Mouse (Mus musculus): ENCODE results near the gene Lman2. TPM values are rescaled to one million over a fixed set of nuclear protein-coding genes. Genes with fewer than 3 reads are reported as not detected.
A peak's percentile ranks its signal among the peaks of the same experiment; 100 is the strongest.

Lman2 gene
- polyA plus RNA-seq, 1 experiment, result 2.9 TPM

DNA sequence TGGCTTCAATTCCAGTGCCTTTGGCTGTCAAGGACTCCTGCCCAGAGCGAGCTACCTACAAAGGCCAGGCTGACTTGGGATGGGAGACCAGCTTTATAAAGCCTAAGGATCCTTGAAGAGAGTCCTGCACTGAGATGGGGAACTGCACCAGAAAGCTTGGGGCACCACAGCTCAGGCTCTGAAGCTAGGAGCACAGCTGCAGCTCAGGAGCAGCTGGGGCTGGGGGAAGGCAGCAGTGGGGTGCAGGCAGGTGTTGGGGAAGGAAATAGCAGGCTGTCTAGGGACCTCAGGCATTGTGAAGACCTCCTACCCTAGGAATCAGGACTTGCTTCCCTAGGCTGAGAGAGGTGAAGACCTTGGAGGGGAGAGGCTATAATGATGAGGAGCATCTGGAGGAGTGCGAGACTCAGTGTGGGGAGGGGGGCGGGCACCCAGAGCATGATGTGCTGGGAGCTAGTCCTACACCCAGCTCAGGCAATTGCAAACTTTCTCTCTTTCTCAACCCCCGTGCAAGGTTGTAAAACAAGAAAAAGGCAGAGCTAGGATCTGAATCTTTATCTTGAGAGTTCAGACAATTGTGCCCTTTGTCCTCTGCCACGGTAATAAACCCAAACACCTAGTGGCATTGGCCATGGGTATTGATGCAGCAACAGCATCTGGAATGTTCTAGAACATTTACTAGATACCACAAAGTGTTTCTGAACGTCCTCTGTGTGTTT lies 11.8 kb upstream of the Lman2 start:
- Histone ChIP-seq H3K36me3 (ENCODE audit: control insufficient read depth) (no peaks in the 10 kb centered on the region), H3K4me1 (ENCODE audit: control insufficient read depth) (peaks cover 21% of the 10 kb centered on the region), H3K9me3 (ENCODE audit: control insufficient read depth, low read length) (no peaks in the 10 kb centered on the region), H3K4me3 (replicated peaks) (no peak overlapping the region), H3K27me3 (ENCODE audit: control insufficient read depth) (peaks cover 42% of the 10 kb centered on the region)
- TF ChIP-seq GATA1 (IDR thresholded peaks at IDR 0.05; ENCODE audit: low read length) (no peak), TAL1 (IDR thresholded peaks at IDR 0.05; ENCODE audit: low read length) (no peak)

DNA sequence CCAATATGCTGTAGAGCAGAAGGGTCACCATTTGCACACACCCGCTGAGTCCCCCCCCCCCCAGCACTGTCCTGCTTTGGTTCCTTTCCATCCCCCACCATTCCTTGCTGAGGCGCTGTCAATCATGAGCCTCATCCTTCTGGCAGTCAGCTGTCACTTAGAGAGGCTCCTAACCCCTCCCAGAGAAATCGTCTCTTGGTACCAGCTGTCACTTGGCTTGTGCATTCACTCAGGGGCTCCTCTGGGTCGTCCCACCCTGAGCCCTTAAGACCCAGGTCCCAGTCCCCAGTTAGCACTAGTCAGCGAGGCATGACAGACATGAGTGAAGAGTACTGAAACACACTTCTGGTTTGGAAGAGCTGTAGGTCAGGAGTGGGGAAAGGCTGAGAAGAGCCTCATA lies 9.2 kb upstream of the Lman2 start:
- no peak overlapping the region for H3K4me3 ChIP-seq (replicated peaks)
- no peaks in the 10 kb centered on the region for H3K36me3 ChIP-seq (ENCODE audit: control insufficient read depth)
- no peak for TF ChIP-seq GATA1 (IDR thresholded peaks at IDR 0.05; ENCODE audit: low read length)
- no peak for TF ChIP-seq TAL1 (IDR thresholded peaks at IDR 0.05; ENCODE audit: low read length)
- peaks cover 33% of the 10 kb centered on the region for H3K27me3 ChIP-seq (ENCODE audit: control insufficient read depth)
- H3K9me3 ChIP-seq (ENCODE audit: control insufficient read depth, low read length), result no peaks in the 10 kb centered on the region
- peaks cover 44% of the 10 kb centered on the region for H3K4me1 ChIP-seq (ENCODE audit: control insufficient read depth)

DNA sequence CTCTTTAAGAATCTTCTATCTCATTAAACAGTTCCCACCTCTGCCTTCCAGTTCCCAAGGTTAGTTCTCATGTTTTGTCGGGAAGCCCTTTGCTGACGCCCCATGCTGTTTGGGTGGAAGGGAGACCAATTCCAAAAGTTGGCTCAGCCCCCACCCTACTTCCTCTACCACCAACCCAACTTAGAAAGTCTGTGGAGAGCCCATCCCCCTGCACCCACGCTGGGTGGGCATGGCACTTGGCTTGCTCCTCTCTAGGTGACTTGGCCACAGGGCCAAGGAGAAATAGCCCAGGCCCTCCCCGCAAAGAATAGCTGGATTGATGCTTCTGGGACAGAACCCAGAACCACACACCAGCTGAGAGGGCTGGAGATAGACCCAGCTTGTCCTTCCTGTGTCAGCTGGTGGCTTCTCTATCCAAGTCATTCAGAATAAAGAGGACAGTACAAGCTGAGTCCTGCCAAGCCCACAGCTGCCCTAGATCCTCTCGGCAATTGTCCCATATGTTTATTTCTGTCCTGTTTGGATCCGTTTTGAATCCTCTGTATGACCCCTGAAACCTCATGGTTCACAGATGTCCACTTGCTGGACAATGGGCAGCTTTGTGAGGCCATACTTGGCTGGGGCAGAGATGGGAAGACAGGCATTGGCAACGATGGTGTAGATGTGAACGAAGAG lies 8.6 kb upstream of the Lman2 start:
- H3K4me1 ChIP-seq (ENCODE audit: control insufficient read depth), result peaks cover 47% of the 10 kb centered on the region

DNA sequence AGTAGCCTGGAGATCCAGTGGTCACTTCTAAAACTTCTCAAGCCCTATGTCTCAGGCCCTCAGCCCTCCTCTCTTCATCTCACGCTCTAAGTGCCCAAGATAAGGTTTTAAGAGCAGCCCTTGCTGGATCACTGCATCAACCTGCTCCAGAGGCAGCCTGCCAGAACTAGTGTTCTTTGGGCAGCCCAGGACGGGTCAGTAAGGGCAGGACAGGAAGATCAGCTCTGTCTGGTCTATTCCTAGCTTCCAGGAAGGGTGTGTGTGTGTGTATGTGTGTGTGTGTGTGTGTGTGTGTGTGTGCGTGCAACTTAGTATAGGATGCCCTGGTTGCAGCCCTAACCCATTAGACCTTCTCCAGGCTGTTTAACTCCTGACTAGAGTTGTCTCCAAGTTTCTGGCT lies 7.7 kb upstream of the Lman2 start:
- Histone ChIP-seq H3K27me3 (ENCODE audit: control insufficient read depth) (peaks cover 30% of the 10 kb centered on the region), H3K4me3 (replicated peaks) (peak overlapping the region; percentile 61), H3K4me1 (ENCODE audit: control insufficient read depth) (peaks cover 51% of the 10 kb centered on the region), H3K9me3 (ENCODE audit: control insufficient read depth, low read length) (no peaks in the 10 kb centered on the region), H3K36me3 (ENCODE audit: control insufficient read depth) (no peaks in the 10 kb centered on the region)
- no peak for TF ChIP-seq GATA1 (IDR thresholded peaks at IDR 0.05; ENCODE audit: low read length)
- no peak for TF ChIP-seq TAL1 (IDR thresholded peaks at IDR 0.05; ENCODE audit: low read length)

More for the DNA sequence above, 8.6 kb upstream of the Lman2 start:
- Histone ChIP-seq H3K36me3 (ENCODE audit: control insufficient read depth) (no peaks in the 10 kb centered on the region), H3K4me3 (replicated peaks) (no peak overlapping the region), H3K27me3 (ENCODE audit: control insufficient read depth) (peaks cover 33% of the 10 kb centered on the region), H3K9me3 (ENCODE audit: control insufficient read depth, low read length) (no peaks in the 10 kb centered on the region)
- TF ChIP-seq TAL1 (IDR thresholded peaks at IDR 0.05; ENCODE audit: low read length), result no peak

DNA sequence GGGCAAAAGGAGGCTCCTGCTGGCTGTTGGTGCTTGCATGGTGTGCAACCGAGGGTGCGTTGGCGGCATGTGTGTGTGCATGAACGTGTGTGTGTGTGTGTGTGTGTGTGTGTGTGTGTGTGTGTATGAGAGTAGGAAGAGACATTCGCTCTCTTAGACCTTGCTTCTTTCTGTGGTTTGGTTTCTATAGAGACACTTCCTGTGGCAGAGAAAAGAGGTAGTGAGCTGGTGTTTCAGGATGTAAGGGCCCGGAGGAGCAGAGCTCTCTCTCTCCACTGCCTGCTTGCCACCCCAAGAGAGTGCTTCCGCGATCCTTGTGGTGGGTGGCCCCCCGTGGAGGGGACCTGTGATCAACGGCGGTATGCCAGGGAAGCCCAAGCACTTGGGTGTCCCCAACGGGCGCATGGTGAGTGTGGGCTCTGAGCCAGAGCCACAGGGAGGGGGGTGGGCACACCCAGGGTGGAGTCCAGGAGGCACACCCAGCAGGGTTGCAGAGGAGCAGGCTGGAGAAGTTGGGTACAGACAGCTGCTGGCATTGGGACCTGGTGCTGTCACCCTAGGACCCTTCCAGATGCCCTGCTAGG lies 7.0 kb upstream of the Lman2 start, which contains the start of gene Rgs14:
TSS of gene Rgs14 (plus strand) at position 202 of the 584 bp plus-strand sequence.
- TF ChIP-seq GATA1 (IDR thresholded peaks at IDR 0.05; ENCODE audit: low read length) (no peak), TAL1 (IDR thresholded peaks at IDR 0.05; ENCODE audit: low read length) (no peak)
- Histone ChIP-seq H3K36me3 (ENCODE audit: control insufficient read depth) (no peaks in the 10 kb centered on the region), H3K9me3 (ENCODE audit: control insufficient read depth, low read length) (no peaks in the 10 kb centered on the region), H3K27me3 (ENCODE audit: control insufficient read depth) (peaks cover 29% of the 10 kb centered on the region), H3K4me3 (replicated peaks) (peak within 1 kb of the TSS; percentile 61), H3K4me1 (ENCODE audit: control insufficient read depth) (peaks cover 51% of the 10 kb centered on the region)

DNA sequence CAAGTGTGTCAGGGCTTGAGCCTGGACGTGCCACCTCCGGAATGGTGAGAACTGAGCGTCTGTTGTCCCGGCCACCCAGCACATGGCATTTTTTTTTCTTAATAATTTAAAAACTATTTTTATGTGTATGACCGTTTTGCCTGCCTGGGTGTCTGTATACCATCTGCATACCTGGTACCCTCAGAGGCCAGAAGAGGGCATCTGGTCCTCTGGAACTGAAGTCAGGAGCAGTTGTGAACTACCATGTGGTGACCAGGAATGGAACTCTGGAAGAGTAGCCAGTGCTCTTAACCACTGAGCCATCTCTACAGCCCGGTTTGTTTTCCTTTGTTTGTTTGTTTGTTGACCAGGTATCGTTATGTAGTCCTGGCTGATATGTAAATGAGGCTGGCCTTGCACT lies 5.8 kb upstream of the Lman2 start:
- Histone ChIP-seq H3K9me3 (ENCODE audit: control insufficient read depth, low read length) (no peaks in the 10 kb centered on the region), H3K27me3 (ENCODE audit: control insufficient read depth) (peaks cover 18% of the 10 kb centered on the region), H3K4me3 (replicated peaks) (no peak overlapping the region), H3K4me1 (ENCODE audit: control insufficient read depth) (peaks cover 52% of the 10 kb centered on the region), H3K36me3 (ENCODE audit: control insufficient read depth) (no peaks in the 10 kb centered on the region)
- no peak for TF ChIP-seq TAL1 (IDR thresholded peaks at IDR 0.05; ENCODE audit: low read length)
- TF ChIP-seq GATA1 (IDR thresholded peaks at IDR 0.05; ENCODE audit: low read length), result no peak

DNA sequence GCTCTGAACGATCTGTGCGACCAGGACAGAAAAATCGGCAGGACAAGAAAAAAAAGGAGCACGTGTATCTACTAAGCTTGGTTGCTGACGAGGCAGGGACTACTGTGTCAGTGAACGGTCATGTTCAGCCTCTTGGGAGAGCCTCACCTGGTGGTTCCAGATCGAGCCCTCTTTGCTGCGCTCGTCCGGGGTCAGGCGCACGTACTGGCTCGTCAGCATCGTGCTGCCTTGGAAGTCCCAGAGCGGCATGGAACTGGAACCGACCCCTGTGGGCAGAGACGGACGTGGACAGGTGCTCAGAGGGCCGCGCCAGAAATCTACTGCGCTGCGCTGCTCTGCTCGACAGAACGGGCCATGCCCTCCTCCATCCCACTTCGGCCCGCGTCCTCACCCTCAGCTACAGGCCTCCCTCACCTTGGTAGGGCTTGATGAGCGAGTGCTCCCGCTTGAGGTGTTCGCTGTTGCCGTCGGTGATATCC lies 570 bp downstream of the Lman2 start:
- peaks cover 54% of the 10 kb centered on the region for H3K4me1 ChIP-seq (ENCODE audit: control insufficient read depth)
- H3K27me3 ChIP-seq (ENCODE audit: control insufficient read depth), result no peaks in the 10 kb centered on the region; the same call in 1 of the 2 replicates
- peak overlapping the region; percentile 100 for H3K4me3 ChIP-seq (replicated peaks)
- peaks cover 44% of the 10 kb centered on the region for H3K36me3 ChIP-seq (ENCODE audit: control insufficient read depth)
- TF ChIP-seq TAL1 (IDR thresholded peaks at IDR 0.05; ENCODE audit: low read length) (no peak), GATA1 (IDR thresholded peaks at IDR 0.05; ENCODE audit: low read length) (no peak)
- H3K9me3 ChIP-seq (ENCODE audit: control insufficient read depth, low read length), result no peaks in the 10 kb centered on the region

DNA sequence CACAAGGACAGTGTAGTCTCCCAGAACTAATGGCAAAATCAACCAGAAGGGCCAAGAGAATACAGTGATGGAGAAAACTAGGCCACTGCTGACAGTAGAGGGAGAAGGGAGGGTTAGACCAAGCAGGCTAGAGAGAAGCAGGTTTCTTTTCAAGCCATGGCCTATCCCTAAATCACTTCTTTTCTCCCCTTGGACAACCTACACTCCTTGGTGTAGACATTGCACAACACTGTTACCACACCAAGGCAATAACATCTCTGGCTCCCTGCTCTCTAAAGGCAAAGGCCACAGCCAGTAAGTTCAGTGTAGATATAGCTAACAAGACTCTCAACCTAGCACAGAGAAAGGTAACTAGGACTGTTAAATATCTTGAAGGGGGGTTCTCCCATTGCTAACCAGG lies 1.4 kb downstream of the Lman2 start:
- no peaks in the 10 kb centered on the region for H3K9me3 ChIP-seq (ENCODE audit: control insufficient read depth, low read length)
- H3K4me1 ChIP-seq (ENCODE audit: control insufficient read depth), result peaks cover 49% of the 10 kb centered on the region
- peaks cover 52% of the 10 kb centered on the region for H3K36me3 ChIP-seq (ENCODE audit: control insufficient read depth)
- peak overlapping the region; percentile 100 for H3K4me3 ChIP-seq (replicated peaks)
- no peaks in the 10 kb centered on the region; the same call in 1 of the 2 replicates for H3K27me3 ChIP-seq (ENCODE audit: control insufficient read depth)
- TF ChIP-seq TAL1 (IDR thresholded peaks at IDR 0.05; ENCODE audit: low read length) (no peak), GATA1 (IDR thresholded peaks at IDR 0.05; ENCODE audit: low read length) (no peak)

DNA sequence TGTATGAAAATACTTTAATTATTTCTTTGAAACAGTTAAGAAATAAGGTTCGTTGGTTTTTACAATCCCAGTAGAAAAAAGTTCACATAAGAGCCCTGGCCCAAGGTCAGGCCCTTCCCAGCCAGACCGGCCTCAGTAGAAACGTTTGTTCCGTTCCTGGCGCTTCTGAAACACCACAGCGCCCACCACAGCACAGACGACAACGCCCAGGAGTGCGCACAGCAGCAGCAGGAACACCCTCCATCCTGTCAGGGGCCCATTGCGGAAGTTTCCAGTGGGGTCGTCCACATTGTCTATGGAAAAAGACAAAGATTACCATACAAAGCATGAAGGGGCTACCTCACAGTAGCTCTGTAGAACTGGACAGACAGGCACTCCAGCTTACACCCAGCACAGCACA lies 15.8 kb downstream of the Lman2 start:
- no peak overlapping the region for H3K4me3 ChIP-seq (replicated peaks)
- peaks cover 85% of the 10 kb centered on the region for H3K36me3 ChIP-seq (ENCODE audit: control insufficient read depth)
- TF ChIP-seq GATA1 (IDR thresholded peaks at IDR 0.05; ENCODE audit: low read length) (no peak), TAL1 (IDR thresholded peaks at IDR 0.05; ENCODE audit: low read length) (no peak)
- H3K9me3 ChIP-seq (ENCODE audit: control insufficient read depth, low read length), result no peaks in the 10 kb centered on the region
- peaks cover 2% of the 10 kb centered on the region; the same call in 1 of the 2 replicates for H3K4me1 ChIP-seq (ENCODE audit: control insufficient read depth)
- no peaks in the 10 kb centered on the region for H3K27me3 ChIP-seq (ENCODE audit: control insufficient read depth)

Measured in erythroblast, embryonic 14.5 days (primary cell).